Mouse (Mus musculus): ENCODE results near the gene Cldn24.

- TF ChIP-seq POLR2A (IDR thresholded peaks at IDR 0.05; ENCODE audit: insufficient read length, low read depth) (no peak), MYOD1 (IDR thresholded peaks at IDR 0.05; ENCODE audit: control insufficient read depth in 1 of 3, insufficient read length in 2 of 3, low read depth in 2 of 3) (no peak), POLR2AphosphoS2 (IDR thresholded peaks at IDR 0.05; ENCODE audit: insufficient read length, low read depth) (no peak), CEBPB (IDR thresholded peaks at IDR 0.05; ENCODE audit: insufficient read depth, poor library complexity, severe bottlenecking) (no peak), MAX (IDR thresholded peaks at IDR 0.05; ENCODE audit: low read depth) (no peak), MYOG (IDR thresholded peaks at IDR 0.05; ENCODE audit: control insufficient read depth in 1 of 3, insufficient read depth in 1 of 3, insufficient read length in 2 of 3, low read depth in 2 of 3) (no peak), E2F4 (IDR thresholded peaks at IDR 0.05; ENCODE audit: insufficient read depth) (no peak)
Observed at GRCm38 (mm10) chr8:47819034-47819433, 2.9 kb upstream of the Cldn24 start.

All from myocyte (in vitro differentiated cells).